Mouse (Mus musculus): ENCODE data around the gene Adgrg6. TPM values are rescaled to one million over a fixed set of nuclear protein-coding genes. Genes with fewer than 3 reads are reported as not detected.

Adgrg6 gene
- polyA plus RNA-seq, 1 experiment from 2014 or later, result 3.5 TPM

DNA sequence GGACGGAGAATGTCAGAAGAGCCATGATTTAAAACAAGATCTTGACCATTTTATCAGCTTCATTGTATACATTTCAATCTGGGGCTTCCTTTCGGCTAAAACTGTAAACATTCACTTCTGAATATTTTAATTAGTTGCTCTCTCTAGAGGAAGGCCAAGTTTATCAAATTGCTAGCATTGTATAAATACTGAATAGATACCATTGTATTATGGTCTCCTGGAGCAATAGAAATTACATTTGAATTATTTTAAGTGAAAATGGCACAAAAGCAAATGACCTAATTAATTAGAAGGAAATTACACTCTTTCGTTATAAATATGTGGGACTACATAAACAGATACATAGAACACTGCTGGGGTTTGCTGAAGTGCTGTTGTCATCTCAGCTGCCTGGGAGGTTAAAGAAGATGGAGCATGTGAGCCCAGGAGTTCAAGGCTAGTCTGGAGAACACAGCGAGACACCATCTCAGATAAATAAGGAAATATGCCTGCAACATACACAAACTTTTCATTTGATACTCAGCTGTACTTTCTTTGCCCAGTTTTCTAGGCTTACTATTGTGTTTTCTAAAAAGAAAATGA lies 84.4 kb downstream of the Adgrg6 start:
- no peak for ATAC-seq (replicated peaks; ENCODE audit: insufficient number of reproducible peaks, low FRiP score, low TSS enrichment, low read depth)
- Histone ChIP-seq H3K27ac (replicated peaks; ENCODE audit: low read depth, low read length) (no peak overlapping the region), H3K4me1 (ENCODE audit: control insufficient read depth, insufficient read depth, low read length) (no peaks in the 10 kb centered on the region), H3K9ac (replicated peaks; ENCODE audit: low read length) (no peak overlapping the region), H3K9me3 (replicated peaks; ENCODE audit: control insufficient read depth, low read length) (no peaks in the 10 kb centered on the region), H3K36me3 (replicated peaks; ENCODE audit: control insufficient read depth, insufficient read depth, low read depth, low read length) (no peaks in the 10 kb centered on the region), H3K4me3 (ENCODE audit: low read depth, low read length) (no peak overlapping the region), H3K27me3 (ENCODE audit: control insufficient read depth, insufficient read depth, low read length) (no peaks in the 10 kb centered on the region), H3K4me2 (ENCODE audit: low read depth, low read length) (no peak overlapping the region)
- DNase-seq (ENCODE audit: low spot score), result no peak
- 80% methylated on average over 4 of the region's 4 CpGs for WGBS

DNA sequence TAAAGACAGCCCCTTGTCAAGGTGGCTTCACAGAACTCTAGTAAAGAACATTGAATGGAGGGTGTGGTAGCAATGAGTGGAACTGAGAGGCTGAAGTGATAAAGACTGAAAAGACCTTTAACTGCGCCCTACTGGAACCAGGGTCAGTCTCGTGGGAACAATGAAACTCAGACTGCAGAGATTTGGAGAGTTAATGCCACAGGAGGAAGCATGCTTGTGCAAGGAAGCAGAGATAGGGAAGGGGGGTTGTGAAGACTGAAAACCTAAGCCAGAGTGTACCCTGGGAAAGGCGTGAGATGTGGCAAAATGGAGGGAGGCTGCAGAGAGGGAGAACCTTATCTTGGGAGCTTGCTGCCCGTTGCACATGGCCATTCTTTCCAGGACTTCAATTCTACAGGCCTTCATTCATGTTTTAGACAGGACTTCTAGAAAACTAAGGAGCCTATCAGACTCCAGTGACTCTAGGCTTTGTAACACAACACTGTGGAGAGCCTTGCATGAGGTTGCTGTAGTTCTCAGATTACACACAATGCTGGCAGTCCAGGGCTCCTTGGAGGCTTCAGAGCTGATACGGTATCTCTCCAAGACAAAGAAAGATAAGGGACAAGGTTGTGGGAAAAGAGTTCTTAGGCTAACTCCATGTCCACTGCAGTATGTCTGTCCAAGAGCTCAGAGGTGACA lies 85.1 kb downstream of the Adgrg6 start:
- DNase-seq (ENCODE audit: low spot score) (no peak), ATAC-seq (replicated peaks; ENCODE audit: insufficient number of reproducible peaks, low FRiP score, low TSS enrichment, low read depth) (no peak)
- Histone ChIP-seq H3K27ac (replicated peaks; ENCODE audit: low read depth, low read length) (no peak overlapping the region), H3K4me2 (ENCODE audit: low read depth, low read length) (no peak overlapping the region), H3K9me3 (replicated peaks; ENCODE audit: control insufficient read depth, low read length) (no peaks in the 10 kb centered on the region), H3K4me1 (ENCODE audit: control insufficient read depth, insufficient read depth, low read length) (no peaks in the 10 kb centered on the region), H3K27me3 (ENCODE audit: control insufficient read depth, insufficient read depth, low read length) (no peaks in the 10 kb centered on the region), H3K36me3 (replicated peaks; ENCODE audit: control insufficient read depth, insufficient read depth, low read depth, low read length) (no peaks in the 10 kb centered on the region), H3K9ac (replicated peaks; ENCODE audit: low read length) (no peak overlapping the region), H3K4me3 (ENCODE audit: low read depth, low read length) (no peak overlapping the region)
- 64% methylated on average over 5 of the region's 5 CpGs for WGBS

DNA sequence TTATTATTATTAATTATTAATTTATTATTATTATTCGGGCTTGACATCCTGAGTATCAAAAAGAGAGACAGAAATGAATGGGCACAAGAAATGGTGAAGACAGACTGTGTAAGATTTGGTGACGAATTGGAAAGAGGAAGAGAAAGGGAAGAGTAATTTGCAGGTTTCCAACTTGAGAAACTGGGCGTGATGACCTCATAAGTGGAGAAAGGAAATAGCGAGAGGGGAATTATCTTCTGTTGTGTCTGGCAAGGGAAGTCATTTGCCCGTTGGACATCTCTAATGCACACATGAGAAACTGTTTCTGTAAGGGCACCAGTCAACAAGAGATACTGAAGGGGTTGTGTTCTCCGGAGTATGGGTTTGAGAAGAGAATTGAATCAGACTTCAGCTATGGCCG lies 85.6 kb downstream of the Adgrg6 start:
- H3K27ac ChIP-seq (replicated peaks; ENCODE audit: low read depth, low read length), result no peak overlapping the region
- no peak overlapping the region for H3K4me2 ChIP-seq (ENCODE audit: low read depth, low read length)
- H3K9me3 ChIP-seq (replicated peaks; ENCODE audit: control insufficient read depth, low read length), result no peaks in the 10 kb centered on the region
- ATAC-seq (replicated peaks; ENCODE audit: insufficient number of reproducible peaks, low FRiP score, low TSS enrichment, low read depth) (no peak), DNase-seq (ENCODE audit: low spot score) (no peak)
- H3K27me3 ChIP-seq (ENCODE audit: control insufficient read depth, insufficient read depth, low read length), result no peaks in the 10 kb centered on the region
- H3K9ac ChIP-seq (replicated peaks; ENCODE audit: low read length), result no peak overlapping the region
- H3K4me3 ChIP-seq (ENCODE audit: low read depth, low read length), result no peak overlapping the region
- no peaks in the 10 kb centered on the region for H3K4me1 ChIP-seq (ENCODE audit: control insufficient read depth, insufficient read depth, low read length)
- no peaks in the 10 kb centered on the region for H3K36me3 ChIP-seq (replicated peaks; ENCODE audit: control insufficient read depth, insufficient read depth, low read depth, low read length)
- 86% methylated on average over 7 of the region's 7 CpGs for WGBS

DNA sequence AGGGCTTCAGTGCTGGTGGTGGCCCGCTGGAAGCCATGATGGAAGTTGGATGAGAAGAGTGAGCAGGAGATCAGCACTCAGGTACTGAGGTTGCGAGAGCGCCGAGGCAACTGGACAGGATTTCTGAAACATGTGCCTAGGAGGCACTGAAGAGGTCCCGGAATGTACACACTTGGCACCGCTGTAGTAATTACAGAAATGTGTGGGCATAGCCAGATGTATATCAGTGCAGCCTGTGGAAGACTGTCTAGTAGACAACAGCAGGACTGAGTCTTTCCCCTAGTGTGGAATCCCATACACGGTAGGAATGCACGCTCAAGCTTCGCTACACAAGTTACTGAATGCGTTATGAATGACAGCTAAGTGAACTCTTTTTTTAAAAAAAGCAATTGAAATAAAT lies 86.1 kb downstream of the Adgrg6 start:
- Histone ChIP-seq H3K27ac (replicated peaks; ENCODE audit: low read depth, low read length) (no peak overlapping the region), H3K27me3 (ENCODE audit: control insufficient read depth, insufficient read depth, low read length) (no peaks in the 10 kb centered on the region), H3K4me3 (ENCODE audit: low read depth, low read length) (no peak overlapping the region), H3K36me3 (replicated peaks; ENCODE audit: control insufficient read depth, insufficient read depth, low read depth, low read length) (no peaks in the 10 kb centered on the region), H3K9ac (replicated peaks; ENCODE audit: low read length) (no peak overlapping the region), H3K4me2 (ENCODE audit: low read depth, low read length) (no peak overlapping the region), H3K4me1 (ENCODE audit: control insufficient read depth, insufficient read depth, low read length) (no peaks in the 10 kb centered on the region), H3K9me3 (replicated peaks; ENCODE audit: control insufficient read depth, low read length) (no peaks in the 10 kb centered on the region)
- DNase-seq (ENCODE audit: low spot score) (no peak), ATAC-seq (replicated peaks; ENCODE audit: insufficient number of reproducible peaks, low FRiP score, low TSS enrichment, low read depth) (no peak)
- WGBS, result 93% methylated on average over 10 of the region's 10 CpGs

- no peak overlapping the region for H3K4me3 ChIP-seq (ENCODE audit: low read depth, low read length)
- no peak for DNase-seq (ENCODE audit: low spot score)
- H3K9ac ChIP-seq (replicated peaks; ENCODE audit: low read length), result no peak overlapping the region
- H3K36me3 ChIP-seq (replicated peaks; ENCODE audit: control insufficient read depth, insufficient read depth, low read depth, low read length), result no peaks in the 10 kb centered on the region
- 84% methylated on average over 4 of the region's 4 CpGs for WGBS
- no peak overlapping the region for H3K4me2 ChIP-seq (ENCODE audit: low read depth, low read length)
- no peaks in the 10 kb centered on the region for H3K9me3 ChIP-seq (replicated peaks; ENCODE audit: control insufficient read depth, low read length)
- no peaks in the 10 kb centered on the region for H3K4me1 ChIP-seq (ENCODE audit: control insufficient read depth, insufficient read depth, low read length)
- H3K27ac ChIP-seq (replicated peaks; ENCODE audit: low read depth, low read length), result no peak overlapping the region
- ATAC-seq (replicated peaks; ENCODE audit: insufficient number of reproducible peaks, low FRiP score, low TSS enrichment, low read depth), result no peak
- no peaks in the 10 kb centered on the region for H3K27me3 ChIP-seq (ENCODE audit: control insufficient read depth, insufficient read depth, low read length)
These were observed 91.0 kb downstream of the Adgrg6 start for GRCm38 (mm10) chr10:14454481-14454880.

DNA sequence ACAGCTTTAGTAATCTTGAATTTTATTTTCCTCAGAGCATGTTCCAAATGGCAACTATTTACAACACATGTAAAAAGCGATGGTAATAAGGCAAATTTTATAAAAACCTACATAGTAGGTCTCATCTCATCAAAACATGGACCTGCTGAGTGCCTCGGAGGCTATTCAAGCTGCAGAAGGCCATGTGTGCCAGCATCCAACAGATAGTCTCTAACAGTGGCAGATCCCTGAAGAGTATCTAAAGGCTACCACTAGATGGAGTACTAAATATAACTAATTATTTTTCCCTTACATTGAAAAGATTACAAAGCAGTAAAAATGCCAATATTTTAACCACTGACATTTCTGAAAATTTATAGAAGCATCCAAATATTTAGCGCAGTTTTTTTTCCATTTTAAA lies 93.6 kb downstream of the Adgrg6 start:
- H3K27ac ChIP-seq (replicated peaks; ENCODE audit: low read depth, low read length), result no peak overlapping the region
- no peak for ATAC-seq (replicated peaks; ENCODE audit: insufficient number of reproducible peaks, low FRiP score, low TSS enrichment, low read depth)
- WGBS, result 36% methylated on average over 3 of the region's 3 CpGs
- H3K4me1 ChIP-seq (ENCODE audit: control insufficient read depth, insufficient read depth, low read length), result no peaks in the 10 kb centered on the region
- H3K36me3 ChIP-seq (replicated peaks; ENCODE audit: control insufficient read depth, insufficient read depth, low read depth, low read length), result no peaks in the 10 kb centered on the region
- H3K27me3 ChIP-seq (ENCODE audit: control insufficient read depth, insufficient read depth, low read length), result no peaks in the 10 kb centered on the region
- peak; percentile 41 for DNase-seq (ENCODE audit: low spot score)
- H3K9ac ChIP-seq (replicated peaks; ENCODE audit: low read length), result no peak overlapping the region
- no peak overlapping the region for H3K4me3 ChIP-seq (ENCODE audit: low read depth, low read length)
- no peak overlapping the region for H3K4me2 ChIP-seq (ENCODE audit: low read depth, low read length)
- no peaks in the 10 kb centered on the region for H3K9me3 ChIP-seq (replicated peaks; ENCODE audit: control insufficient read depth, low read length)

DNA sequence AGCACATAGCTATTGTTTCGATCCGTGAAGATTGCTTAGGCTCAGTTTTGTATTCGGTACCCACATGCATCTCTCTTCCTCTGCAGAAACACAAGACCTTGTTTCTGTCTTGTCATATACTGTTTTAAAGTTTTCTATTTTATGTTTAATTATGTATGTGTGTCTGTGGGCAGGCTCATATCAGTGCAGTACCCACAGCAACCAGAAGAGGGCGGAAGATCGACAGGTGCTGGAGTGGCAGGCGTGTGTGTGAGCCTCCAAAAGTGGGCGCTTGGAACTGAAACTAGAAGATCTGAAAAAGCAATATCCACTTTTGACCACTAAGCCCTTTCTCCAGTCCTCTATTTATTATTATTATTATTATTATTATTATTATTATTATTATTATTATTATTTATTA lies 95.4 kb downstream of the Adgrg6 start:
- H3K4me1 ChIP-seq (ENCODE audit: control insufficient read depth, insufficient read depth, low read length), result no peaks in the 10 kb centered on the region
- DNase-seq (ENCODE audit: low spot score) (no peak), ATAC-seq (replicated peaks; ENCODE audit: insufficient number of reproducible peaks, low FRiP score, low TSS enrichment, low read depth) (no peak)
- H3K4me2 ChIP-seq (ENCODE audit: low read depth, low read length), result no peak overlapping the region
- H3K9me3 ChIP-seq (replicated peaks; ENCODE audit: control insufficient read depth, low read length), result no peaks in the 10 kb centered on the region
- no peak overlapping the region for H3K4me3 ChIP-seq (ENCODE audit: low read depth, low read length)
- H3K27me3 ChIP-seq (ENCODE audit: control insufficient read depth, insufficient read depth, low read length), result no peaks in the 10 kb centered on the region
- no peaks in the 10 kb centered on the region for H3K36me3 ChIP-seq (replicated peaks; ENCODE audit: control insufficient read depth, insufficient read depth, low read depth, low read length)
- H3K27ac ChIP-seq (replicated peaks; ENCODE audit: low read depth, low read length), result no peak overlapping the region
- H3K9ac ChIP-seq (replicated peaks; ENCODE audit: low read length), result no peak overlapping the region
- 75% methylated on average over 7 of the region's 7 CpGs for WGBS

GRCm38 (mm10) chr10:14445590-14446291 lies 99.7 kb downstream of the Adgrg6 start:
- ATAC-seq (replicated peaks; ENCODE audit: insufficient number of reproducible peaks, low FRiP score, low TSS enrichment, low read depth), result no peak
- 92% methylated on average over 12 of the region's 12 CpGs for WGBS
- H3K36me3 ChIP-seq (replicated peaks; ENCODE audit: control insufficient read depth, insufficient read depth, low read depth, low read length), result no peaks in the 10 kb centered on the region
- H3K4me1 ChIP-seq (ENCODE audit: control insufficient read depth, insufficient read depth, low read length), result no peaks in the 10 kb centered on the region
- no peaks in the 10 kb centered on the region for H3K9me3 ChIP-seq (replicated peaks; ENCODE audit: control insufficient read depth, low read length)
- H3K9ac ChIP-seq (replicated peaks; ENCODE audit: low read length), result no peak overlapping the region
- DNase-seq (ENCODE audit: low spot score), result no peak
- H3K4me2 ChIP-seq (ENCODE audit: low read depth, low read length), result no peak overlapping the region
- no peak overlapping the region for H3K27ac ChIP-seq (replicated peaks; ENCODE audit: low read depth, low read length)
- no peaks in the 10 kb centered on the region for H3K27me3 ChIP-seq (ENCODE audit: control insufficient read depth, insufficient read depth, low read length)
- H3K4me3 ChIP-seq (ENCODE audit: low read depth, low read length), result no peak overlapping the region
